Mouse (Mus musculus) macrophage (primary cell): ENCODE data around the gene Ppp1r35. TPM values are rescaled to one million over a fixed set of nuclear protein-coding genes. Genes with fewer than 3 reads are reported as not detected.
A peak's percentile ranks its signal among the peaks of the same experiment; 100 is the strongest.

Experiments used
- H3K27ac ChIP-seq: fragments of 350-480 bp; formaldehyde crosslinking; 2 replicates; pipeline ENCODE4 v1.9.0; 2021
- H3K36me3 ChIP-seq: fragments of 350-480 bp; formaldehyde crosslinking; 2 replicates; pipeline ENCODE4 v1.9.0; 2021; ENCODE audit errors: inconsistent target
- H3K4me3 ChIP-seq: fragments of 350-480 bp; formaldehyde crosslinking; 2 replicates; pipeline ENCODE4 v1.9.0; 2021; ENCODE audit errors: inconsistent target
- H3K79me2 ChIP-seq: fragments of 350-480 bp; formaldehyde crosslinking; 2 replicates; pipeline ENCODE4 v1.9.0; 2021; ENCODE audit errors: inconsistent target
- WGBS: methylation state at CpG from one replicate; pipeline ENCODE4 v1.1.7; 2026; ENCODE audit warnings: inconsistent platforms; ENCODE audit not compliant: missing documents; 5-methylcytosine and 5-hydroxymethylcytosine counted together
- polyA plus RNA-seq: library from polyadenylated mRNA; stranded (reverse); fragments of 250-400 nt; gene quantifications from 3 replicates; pipeline ENCODE4 v1.2.4, GENCODE M21; 2018; ENCODE audit warnings: inconsistent platforms

Ppp1r35 gene
- polyA plus RNA-seq, 1 experiment from 2014 or later = 2.7 TPM

DNA sequence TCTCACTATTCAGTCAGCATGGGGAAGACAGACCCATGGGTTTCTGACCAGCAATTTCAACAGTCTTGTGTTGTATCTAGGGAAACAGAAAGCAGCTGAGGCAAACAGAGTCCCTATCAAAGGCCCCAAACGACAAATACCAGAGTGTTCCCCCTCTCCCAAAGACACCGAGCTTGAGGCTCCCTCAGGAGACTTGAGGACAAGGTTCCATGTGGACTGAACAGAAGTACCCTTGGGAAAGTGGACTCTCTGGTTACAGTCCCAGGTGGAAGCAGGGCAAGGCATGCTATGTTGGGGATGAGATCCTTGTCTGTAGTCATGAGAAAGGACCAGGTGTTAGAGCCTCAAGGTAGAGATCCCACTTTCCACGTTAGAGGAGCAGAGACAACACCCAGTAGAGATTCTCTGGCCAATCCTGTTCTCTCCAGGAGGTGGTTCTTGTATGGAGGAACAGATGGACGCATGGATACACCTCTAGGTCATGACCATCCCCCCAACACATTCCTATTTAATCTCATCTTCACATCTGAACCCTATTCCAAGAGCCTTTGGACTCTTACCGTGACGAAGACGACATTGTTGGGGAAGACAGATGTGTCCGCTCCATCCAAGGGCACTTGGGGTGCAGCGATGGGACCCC, 5.4 kb downstream of the Ppp1r35 start:
- H3K36me3 ChIP-seq = peaks cover 19% of the 10 kb centered on the region
- 68% methylated on average over 9 of the region's 9 CpGs for WGBS
- peaks cover 54% of the 10 kb centered on the region for H3K79me2 ChIP-seq
- no peak overlapping the region for H3K4me3 ChIP-seq
- H3K27ac ChIP-seq = no peak overlapping the region

DNA sequence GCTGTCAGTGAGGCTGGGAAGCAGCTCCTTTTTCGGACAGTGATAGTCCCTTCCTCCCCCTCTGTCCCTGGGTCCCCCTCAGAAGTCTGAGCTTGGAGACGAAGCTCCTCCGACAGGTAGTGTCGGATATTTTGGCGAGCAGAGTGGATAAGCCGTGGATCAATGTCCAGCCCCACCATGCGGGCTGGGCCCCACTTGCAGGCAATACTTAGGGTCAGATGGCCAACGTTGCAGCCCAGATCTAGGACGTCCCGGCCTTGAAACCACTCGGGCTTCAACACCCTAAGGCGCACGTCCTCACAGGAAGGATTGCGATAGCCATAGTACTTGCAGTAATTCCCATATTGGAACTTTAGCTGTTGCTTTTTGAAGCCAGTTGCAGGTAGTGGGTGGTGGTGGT, 5.9 kb downstream of the Ppp1r35 start:
- Histone ChIP-seq H3K4me3 (peak overlapping the region; percentile 57; the same call in 1 of the 2 replicates), H3K27ac (no peak overlapping the region), H3K36me3 (peaks cover 19% of the 10 kb centered on the region), H3K79me2 (peaks cover 53% of the 10 kb centered on the region)
- WGBS = 77% methylated on average over 8 of the region's 14 CpGs

DNA sequence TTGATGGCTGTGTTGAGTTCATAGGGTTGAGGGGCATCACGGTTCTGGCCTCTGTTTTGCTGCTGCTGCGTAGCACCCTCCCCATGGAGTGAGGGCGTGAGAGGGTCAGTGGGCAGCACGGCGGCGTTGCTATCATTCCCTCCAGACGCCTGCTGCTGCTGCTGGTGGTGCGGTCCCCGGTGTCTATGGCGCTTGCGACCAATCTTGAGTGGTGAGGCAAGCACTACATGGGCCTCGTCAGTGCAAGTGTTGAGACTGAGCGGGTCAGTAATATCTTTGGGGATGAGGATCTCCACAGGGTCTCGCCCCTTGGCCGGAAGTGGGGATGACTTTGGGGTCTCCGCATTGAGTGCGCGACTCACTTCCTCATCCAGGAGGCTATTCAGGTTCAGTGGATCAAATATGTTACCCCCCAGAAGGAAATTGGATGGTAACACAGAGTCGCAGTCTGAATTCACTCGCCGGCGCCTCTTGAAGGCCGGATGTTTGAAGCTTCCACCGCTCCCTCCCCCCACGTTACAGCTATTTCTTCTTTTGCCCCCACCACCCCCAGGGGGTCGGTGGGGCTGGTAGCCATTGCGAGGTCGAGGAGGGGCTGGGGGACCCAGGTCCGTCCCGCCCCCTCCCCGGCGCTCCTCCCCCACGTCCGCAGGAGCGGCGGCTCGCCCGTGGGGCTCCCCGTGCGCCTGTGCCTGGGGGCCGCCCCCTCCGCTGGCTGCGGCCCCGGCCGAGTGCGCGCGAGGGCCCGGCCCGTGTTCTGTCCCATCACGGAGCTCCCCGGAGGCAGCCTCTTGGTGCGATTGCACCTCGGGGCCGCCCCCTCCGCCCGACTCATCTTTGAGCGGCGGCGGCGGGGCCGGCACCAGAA, 6.7 kb downstream of the Ppp1r35 start:
- peaks cover 44% of the 10 kb centered on the region for H3K79me2 ChIP-seq
- peak overlapping the region; percentile 56 for H3K27ac ChIP-seq
- peak overlapping the region; percentile 57 for H3K4me3 ChIP-seq
- H3K36me3 ChIP-seq = peaks cover 19% of the 10 kb centered on the region
- WGBS = 2% methylated on average over 44 of the region's 62 CpGs

DNA sequence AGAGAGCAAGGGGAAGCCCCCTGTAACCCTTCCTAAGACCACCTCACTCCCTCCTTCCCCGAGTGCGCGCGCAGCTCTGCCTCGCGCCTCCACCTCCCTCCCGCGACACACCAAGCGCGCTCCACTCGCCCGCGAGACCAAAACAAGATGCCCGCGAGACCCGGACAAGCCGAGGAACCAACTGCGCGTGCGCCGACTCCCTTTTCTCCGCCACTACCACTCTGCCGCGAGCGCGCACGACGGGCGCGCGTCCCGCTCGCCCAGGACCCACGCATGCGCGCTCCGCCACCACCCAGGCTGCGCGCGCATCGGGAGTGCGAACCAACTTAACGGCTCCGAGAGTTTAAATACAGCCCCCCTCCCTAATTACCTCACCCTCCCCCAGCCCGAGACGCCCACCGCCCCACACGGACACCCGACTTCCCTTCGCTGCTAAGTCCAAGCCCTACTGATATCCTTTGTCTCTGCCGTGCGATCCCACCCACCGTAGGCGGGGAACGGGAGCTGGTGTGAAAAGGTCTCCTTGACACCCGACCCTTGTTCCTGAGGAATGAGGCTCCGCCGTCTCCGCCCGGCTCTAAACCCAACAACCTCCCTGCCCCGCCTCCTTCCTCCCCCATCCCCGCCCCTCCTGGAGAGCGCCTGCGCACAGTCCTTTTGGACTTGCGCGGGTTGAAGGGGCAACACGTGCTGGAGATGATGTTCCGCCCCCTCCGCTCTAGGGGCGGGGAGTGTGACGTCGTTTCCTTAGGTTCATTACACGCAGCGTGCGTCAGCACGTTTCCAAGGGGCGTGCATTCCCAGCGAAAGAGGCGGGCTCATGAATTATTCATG, 7.7 kb downstream of the Ppp1r35 start:
- H3K27ac ChIP-seq = peak overlapping the region; percentile 96
- WGBS = under 1% methylated on average over 76 of the region's 79 CpGs
- H3K4me3 ChIP-seq = peak overlapping the region; percentile 57
- peaks cover 41% of the 10 kb centered on the region for H3K79me2 ChIP-seq
- H3K36me3 ChIP-seq = peaks cover 19% of the 10 kb centered on the region

DNA sequence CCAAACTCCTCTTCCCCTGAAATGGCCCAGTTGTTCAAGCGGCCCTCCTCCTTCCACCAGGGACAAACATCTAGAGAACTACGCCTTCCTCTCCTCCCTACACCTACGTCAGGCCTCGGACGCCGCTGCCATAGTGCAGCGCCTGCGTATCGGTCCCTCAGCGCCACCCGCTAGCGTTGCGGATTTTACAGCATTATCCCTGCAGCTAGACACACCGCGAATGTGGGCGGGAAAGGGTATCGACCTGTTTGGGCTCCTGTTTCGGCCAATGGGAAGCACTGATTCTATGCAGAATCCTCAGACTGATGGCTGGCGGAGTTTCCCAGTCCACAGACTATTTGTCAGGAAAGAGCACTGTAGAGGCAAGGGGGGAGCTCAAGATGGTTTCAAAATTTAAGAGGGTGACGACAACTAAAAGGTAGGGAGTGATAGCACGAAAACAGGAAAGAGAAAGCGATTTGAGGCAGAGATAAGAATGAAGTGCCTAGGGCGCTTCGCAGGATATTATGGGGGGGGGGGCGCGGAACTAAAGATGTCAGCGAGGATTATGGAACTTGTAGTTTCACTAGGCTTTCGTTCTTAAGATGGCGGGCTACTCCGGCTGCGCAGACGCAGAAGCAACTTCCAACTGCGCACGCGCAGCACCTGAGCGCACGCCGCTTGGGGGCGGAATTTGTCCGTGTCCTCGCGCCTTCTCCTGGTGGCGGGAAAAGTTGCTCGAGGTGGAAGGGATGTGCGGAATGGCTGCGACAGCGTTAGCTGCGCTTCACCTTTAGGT, 8.7 kb downstream of the Ppp1r35 start, which contains the start of the genes Mepce and Zcwpw1:
TSS of gene Mepce (minus strand) at position 505 of the 778 bp plus-strand sequence.
TSS of gene Zcwpw1 (plus strand) at position 648 of the 778 bp plus-strand sequence.
- Histone ChIP-seq H3K27ac (peak within 1 kb of the TSS; percentile 96), H3K4me3 (peak within 1 kb of the TSS; percentile 65), H3K79me2 (peaks cover 32% of the 10 kb centered on the region), H3K36me3 (peaks cover 10% of the 10 kb centered on the region)
- WGBS = under 1% methylated on average over 48 of the region's 48 CpGs

DNA sequence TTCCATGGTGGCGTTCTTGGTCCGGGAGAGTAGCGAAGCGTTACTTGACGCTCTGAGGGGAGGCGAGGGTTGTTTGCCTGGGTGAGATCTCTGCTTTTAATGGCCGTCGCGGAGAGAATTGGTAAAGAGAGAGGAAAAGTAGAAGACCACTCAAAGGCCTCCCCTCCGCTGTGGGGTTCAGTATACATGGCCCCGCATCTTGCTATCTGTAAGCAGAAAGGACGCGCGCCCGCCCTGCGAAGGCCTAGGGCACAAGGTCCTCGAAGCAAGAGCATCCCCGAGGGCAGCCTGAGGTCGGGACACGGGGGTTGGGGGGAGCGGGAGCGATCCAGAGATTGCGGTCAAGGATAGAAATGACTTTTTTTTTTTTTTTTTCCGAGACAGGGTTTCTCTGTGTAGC, 9.5 kb downstream of the Ppp1r35 start:
- WGBS = 76% methylated on average over 23 of the region's 24 CpGs
- Histone ChIP-seq H3K36me3 (peaks cover 2% of the 10 kb centered on the region; the same call in 1 of the 2 replicates), H3K79me2 (peaks cover 24% of the 10 kb centered on the region), H3K4me3 (no peak overlapping the region), H3K27ac (no peak overlapping the region)

DNA sequence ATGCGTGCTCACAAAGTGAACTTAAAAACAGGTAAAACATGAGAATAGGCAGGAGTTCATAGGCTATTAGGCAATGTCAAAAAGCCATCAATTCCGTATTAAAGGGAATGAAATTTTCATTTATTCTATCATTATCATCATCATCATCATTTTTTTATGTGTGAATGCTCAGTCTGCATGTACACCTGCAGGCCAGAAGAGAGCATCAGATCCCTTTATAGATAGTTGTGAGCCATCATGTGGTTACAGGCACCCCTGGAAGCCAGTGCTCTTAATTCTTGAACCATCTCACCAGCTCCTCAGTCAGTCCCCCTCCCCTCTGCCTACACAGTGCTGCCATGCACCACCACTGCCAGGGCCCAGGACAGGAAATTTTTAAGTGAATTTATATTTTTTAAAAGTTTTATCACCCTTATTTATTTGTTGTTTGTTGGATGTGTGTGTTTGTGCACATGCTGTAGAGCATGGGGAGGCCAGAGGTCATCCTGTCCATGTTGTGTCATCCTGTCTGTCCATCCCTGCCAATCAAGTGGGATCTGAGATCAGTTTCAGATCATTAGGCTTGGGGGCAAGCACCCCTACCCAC, 10.4 kb downstream of the Ppp1r35 start:
- 80% methylated on average over 2 of the region's 2 CpGs for WGBS
- Histone ChIP-seq H3K27ac (no peak overlapping the region), H3K36me3 (no peaks in the 10 kb centered on the region), H3K79me2 (peaks cover 15% of the 10 kb centered on the region), H3K4me3 (no peak overlapping the region)

DNA sequence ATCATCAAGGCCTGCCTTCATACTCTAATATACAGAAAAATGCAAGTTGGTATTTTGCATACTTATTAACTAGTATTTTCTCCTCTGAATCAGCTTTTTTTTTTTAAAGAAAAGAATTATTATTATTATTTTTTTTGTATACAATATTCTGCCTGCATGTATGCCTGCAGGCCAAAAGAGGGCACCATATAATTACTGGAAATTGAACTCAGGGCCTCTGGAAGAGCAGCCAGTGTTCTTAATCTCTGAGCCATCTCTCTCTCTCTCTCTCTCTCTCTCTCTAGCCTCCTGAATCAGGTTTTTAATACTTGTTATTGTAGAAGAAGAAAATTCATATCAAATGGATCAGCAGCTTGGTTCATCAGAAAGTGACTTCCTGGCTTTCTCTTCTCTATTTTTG, 12.9 kb downstream of the Ppp1r35 start:
- H3K27ac ChIP-seq = no peak overlapping the region
- H3K4me3 ChIP-seq = no peak overlapping the region
- H3K79me2 ChIP-seq = no peaks in the 10 kb centered on the region
- H3K36me3 ChIP-seq = no peaks in the 10 kb centered on the region

DNA sequence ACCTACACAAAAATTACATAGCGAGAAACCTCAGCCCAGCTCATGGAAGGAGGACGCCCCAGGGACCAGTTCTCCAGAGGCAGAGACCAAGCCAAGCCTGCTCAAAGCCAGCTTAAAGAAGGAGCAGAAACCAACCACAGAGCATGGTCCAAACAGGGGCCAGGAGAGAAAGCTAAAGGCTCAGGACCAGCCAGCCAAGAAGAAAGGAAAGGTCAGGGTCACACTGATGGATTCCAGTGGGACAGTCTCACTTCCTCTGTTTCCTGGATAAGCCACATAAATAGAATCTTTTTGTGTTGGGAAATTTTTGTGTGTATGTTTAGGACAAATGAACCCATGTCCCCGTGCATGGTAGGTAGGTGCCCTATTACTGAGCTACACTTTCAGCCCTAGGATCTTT, 18.0 kb downstream of the Ppp1r35 start:
- no peak overlapping the region for H3K27ac ChIP-seq
- no peak overlapping the region for H3K4me3 ChIP-seq
- H3K79me2 ChIP-seq = no peaks in the 10 kb centered on the region
- no peaks in the 10 kb centered on the region for H3K36me3 ChIP-seq
- whole genome bisulfite sequencing = 58% methylated on average over 3 of the region's 3 CpGs

DNA sequence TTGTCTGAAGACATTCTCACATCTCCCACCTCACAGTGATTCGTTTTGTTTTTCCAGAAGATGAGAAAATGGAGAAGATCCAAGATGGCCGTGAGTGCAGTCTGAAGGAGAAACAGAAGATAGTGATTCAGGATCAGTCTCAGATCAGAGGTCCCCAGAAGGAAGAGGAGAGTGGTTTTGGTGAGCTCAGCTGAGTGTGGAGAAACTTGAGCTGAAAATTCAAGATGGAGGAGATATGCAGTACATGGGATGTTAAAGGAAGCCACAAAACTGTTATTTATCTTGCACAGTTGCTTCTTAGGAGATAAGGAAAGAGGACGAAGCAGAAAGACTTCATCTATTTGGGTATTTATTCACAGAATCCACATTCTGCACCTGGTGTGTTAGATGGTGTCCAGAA, 22.3 kb downstream of the Ppp1r35 start:
- Histone ChIP-seq H3K4me3 (no peak overlapping the region), H3K36me3 (no peaks in the 10 kb centered on the region), H3K79me2 (no peaks in the 10 kb centered on the region), H3K27ac (no peak overlapping the region)
- WGBS = 96% methylated on average over 3 of the region's 3 CpGs

DNA sequence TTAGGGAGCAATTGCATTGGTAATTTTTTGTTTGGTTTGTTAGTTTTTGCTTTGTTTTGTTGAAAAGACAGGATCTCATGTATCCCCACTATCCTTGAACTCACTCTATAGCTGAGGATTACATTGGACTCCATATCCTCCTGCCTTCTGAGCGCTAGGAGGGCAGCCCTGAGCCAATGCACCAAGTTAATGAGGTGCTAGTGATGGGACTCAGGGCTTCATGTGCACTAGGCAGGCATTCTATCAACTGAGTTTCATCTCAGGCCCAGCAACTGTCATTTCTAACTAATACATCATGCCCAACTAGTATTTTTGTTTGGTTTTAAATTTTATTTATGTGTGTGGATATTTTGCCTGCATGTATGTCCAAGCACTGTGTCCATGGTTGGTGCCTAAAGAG, 27.5 kb downstream of the Ppp1r35 start:
- no peaks in the 10 kb centered on the region for H3K79me2 ChIP-seq
- H3K36me3 ChIP-seq = no peaks in the 10 kb centered on the region
- no peak overlapping the region for H3K27ac ChIP-seq
- 92% methylated on average over 1 of the region's 1 CpGs for WGBS
- no peak overlapping the region for H3K4me3 ChIP-seq

DNA sequence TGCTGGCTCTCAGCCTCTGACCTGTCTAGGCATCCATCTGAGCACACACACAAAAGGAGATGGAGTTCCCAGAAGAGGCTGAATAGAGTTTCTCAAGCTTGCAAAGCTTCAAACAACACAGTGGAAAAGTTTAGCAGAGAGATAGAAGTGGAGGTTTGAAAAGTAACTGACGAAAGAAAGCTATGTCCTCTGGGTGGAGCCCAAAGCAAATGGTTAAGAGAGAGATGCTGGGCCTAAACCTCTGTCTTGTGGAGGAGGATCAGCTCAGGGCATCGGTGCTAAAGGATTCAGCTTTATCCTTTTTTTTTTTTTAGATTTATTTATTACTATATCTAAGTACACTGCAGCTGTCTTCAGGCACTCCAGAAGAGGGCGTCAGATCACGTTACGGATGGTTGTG, 29.7 kb downstream of the Ppp1r35 start:
- Histone ChIP-seq H3K27ac (no peak overlapping the region), H3K36me3 (no peaks in the 10 kb centered on the region), H3K79me2 (no peaks in the 10 kb centered on the region), H3K4me3 (no peak overlapping the region)
- WGBS = 100% methylated on average over 5 of the region's 5 CpGs

DNA sequence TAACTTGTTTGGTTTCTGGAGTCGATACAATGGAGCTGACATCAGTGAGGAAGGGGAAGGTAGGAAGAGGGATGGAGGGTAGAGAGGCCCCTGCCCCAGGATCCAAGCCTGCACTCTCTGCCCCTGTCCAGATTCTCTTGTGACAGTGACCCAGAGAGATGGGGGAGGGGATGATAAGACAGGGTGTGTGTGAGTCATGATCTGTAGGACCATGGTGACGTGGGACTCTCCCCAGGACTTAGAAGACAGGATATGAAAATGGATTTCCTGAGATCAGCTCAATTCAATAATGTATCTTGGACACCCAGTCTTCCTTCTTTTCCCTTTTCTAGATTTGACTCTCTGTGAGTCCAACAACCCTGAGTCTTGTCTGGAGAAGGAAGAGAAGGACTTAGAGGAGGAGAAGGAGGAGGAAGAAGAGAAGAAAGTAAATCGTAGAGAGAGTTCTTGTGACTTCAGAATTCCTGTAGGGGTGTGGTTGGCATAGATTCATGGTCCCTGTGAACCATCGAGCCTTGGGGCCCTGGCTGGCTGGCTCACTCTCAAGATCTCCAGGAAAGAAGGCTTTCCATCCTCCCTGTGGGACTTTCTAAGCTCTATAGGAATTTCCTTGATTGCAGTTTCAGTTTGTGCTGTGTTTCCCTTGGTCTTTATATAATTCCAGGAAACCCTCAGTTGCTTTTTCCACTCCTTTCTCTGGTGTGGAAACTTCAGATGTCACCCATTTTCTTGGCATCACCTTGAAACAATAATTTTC, 39.0 kb downstream of the Ppp1r35 start:
- H3K79me2 ChIP-seq = no peaks in the 10 kb centered on the region
- H3K4me3 ChIP-seq = no peak overlapping the region
- no peaks in the 10 kb centered on the region for H3K36me3 ChIP-seq
- WGBS = 55% methylated on average over 4 of the region's 4 CpGs
- H3K27ac ChIP-seq = peak overlapping the region; percentile 46
